Mouse (Mus musculus) heart, adult 2 months (tissue): Measurements from ENCODE around the gene Hdac4.

Experiments used
- CTCF ChIP-seq: fragments of 200-600 bp; IDR thresholded peaks from 2 replicates; pipeline ENCODE4 v1.8.1; 2022; ENCODE audit warnings: antibody characterized with exemption, mild to moderate bottlenecking, moderate library complexity
- EP300 ChIP-seq: fragments of 200-500 bp; IDR thresholded peaks from 2 replicates; pipeline ENCODE4 v1.6.1; 2011; ENCODE audit warnings: low read depth, low read length, control low read depth; ENCODE audit not compliant: insufficient read depth
- POLR2A ChIP-seq: fragments of 200-500 bp; IDR thresholded peaks from 2 replicates; pipeline ENCODE4 v1.6.1; 2011; ENCODE audit warnings: mild to moderate bottlenecking, low read depth, low read length, control low read depth; ENCODE audit not compliant: insufficient read depth

DNA sequence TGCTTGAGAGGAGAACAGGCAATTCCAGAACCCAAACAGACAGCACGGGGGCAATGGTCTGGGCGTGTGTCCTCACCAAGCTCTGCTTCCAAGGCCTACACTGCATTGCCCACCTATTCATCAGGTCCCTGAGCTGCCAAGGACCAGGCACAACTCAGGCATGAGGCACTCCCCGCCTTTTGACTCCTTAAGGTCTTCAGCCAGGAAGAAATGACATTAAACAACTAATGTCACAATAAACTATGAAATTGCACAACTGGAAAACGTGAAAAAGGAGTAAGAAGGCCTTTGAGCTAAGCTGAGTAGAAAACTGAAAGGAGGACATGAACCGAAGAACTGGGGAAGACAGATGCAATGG is 20.6 kb downstream of the Hdac4 start:
- TF ChIP-seq CTCF (no peak), POLR2A (no peak), EP300 (no peak)
